Mouse (Mus musculus): ENCODE results near the gene Acadvl. TPM values are rescaled to one million over a fixed set of nuclear protein-coding genes. Genes with fewer than 3 reads are reported as not detected.

Gene Acadvl
- polyA plus RNA-seq, 1 experiment from 2014 or later: 92.2 TPM

- H3K27ac ChIP-seq: no peak overlapping the region
- H3K27me3 ChIP-seq: no peaks in the 10 kb centered on the region
- no peak overlapping the region for H3K4me2 ChIP-seq
- H3K4me3 ChIP-seq: no peak overlapping the region
- H3K4me1 ChIP-seq: no peaks in the 10 kb centered on the region
- H3K36me3 ChIP-seq: peaks cover 73% of the 10 kb centered on the region
- no peaks in the 10 kb centered on the region for H3K9me3 ChIP-seq
- no peak overlapping the region for H3K9ac ChIP-seq
- ATAC-seq (ENCODE audit: insufficient number of reproducible peaks, low FRiP score, low TSS enrichment, low read depth): no peak
- WGBS: 89% methylated on average over 23 of the region's 23 CpGs
These were observed 27.3 kb upstream of the Acadvl start for GRCm38 (mm10) chr11:70042309-70043085.

GRCm38 (mm10) chr11:70040184-70040583 is 25.0 kb upstream of the Acadvl start:
- no peak overlapping the region for H3K9ac ChIP-seq
- H3K36me3 ChIP-seq: peaks cover 70% of the 10 kb centered on the region
- no peaks in the 10 kb centered on the region for H3K9me3 ChIP-seq
- H3K4me2 ChIP-seq: no peak overlapping the region
- no peaks in the 10 kb centered on the region for H3K4me1 ChIP-seq
- WGBS: 89% methylated on average over 7 of the region's 7 CpGs
- no peak overlapping the region for H3K27ac ChIP-seq
- H3K27me3 ChIP-seq: no peaks in the 10 kb centered on the region
- ATAC-seq (ENCODE audit: insufficient number of reproducible peaks, low FRiP score, low TSS enrichment, low read depth): no peak
- no peak overlapping the region for H3K4me3 ChIP-seq

- no peak overlapping the region for H3K27ac ChIP-seq
- no peak overlapping the region for H3K4me2 ChIP-seq
- H3K9me3 ChIP-seq: no peaks in the 10 kb centered on the region
- H3K36me3 ChIP-seq: peaks cover 65% of the 10 kb centered on the region
- H3K9ac ChIP-seq: no peak overlapping the region
- ATAC-seq (ENCODE audit: insufficient number of reproducible peaks, low FRiP score, low TSS enrichment, low read depth): no peak
- WGBS: 91% methylated on average over 10 of the region's 10 CpGs
- no peaks in the 10 kb centered on the region for H3K27me3 ChIP-seq
- H3K4me3 ChIP-seq: no peak overlapping the region
- no peaks in the 10 kb centered on the region for H3K4me1 ChIP-seq
These were observed 24.4 kb upstream of the Acadvl start for GRCm38 (mm10) chr11:70039631-70040030.

GRCm38 (mm10) chr11:70038174-70038573 is 23.0 kb upstream of the Acadvl start:
- Histone ChIP-seq H3K9ac (no peak overlapping the region), H3K4me3 (no peak overlapping the region), H3K9me3 (no peaks in the 10 kb centered on the region), H3K27me3 (no peaks in the 10 kb centered on the region), H3K36me3 (peaks cover 62% of the 10 kb centered on the region), H3K27ac (no peak overlapping the region), H3K4me1 (no peaks in the 10 kb centered on the region), H3K4me2 (no peak overlapping the region)
- no peak for ATAC-seq (ENCODE audit: insufficient number of reproducible peaks, low FRiP score, low TSS enrichment, low read depth)
- 64% methylated on average over 7 of the region's 7 CpGs for WGBS

- Histone ChIP-seq H3K4me3 (no peak overlapping the region), H3K9me3 (no peaks in the 10 kb centered on the region), H3K4me2 (no peak overlapping the region), H3K9ac (no peak overlapping the region), H3K4me1 (peaks cover 41% of the 10 kb centered on the region), H3K27me3 (no peaks in the 10 kb centered on the region), H3K36me3 (peaks cover 40% of the 10 kb centered on the region), H3K27ac (no peak overlapping the region)
- WGBS: 97% methylated on average over 11 of the region's 11 CpGs
- no peak for ATAC-seq (ENCODE audit: insufficient number of reproducible peaks, low FRiP score, low TSS enrichment, low read depth)
These were observed 16.1 kb upstream of the Acadvl start for GRCm38 (mm10) chr11:70031321-70031670.

- Histone ChIP-seq H3K27ac (no peak overlapping the region), H3K4me2 (no peak overlapping the region), H3K4me3 (no peak overlapping the region), H3K9me3 (no peaks in the 10 kb centered on the region), H3K36me3 (peaks cover 37% of the 10 kb centered on the region), H3K27me3 (no peaks in the 10 kb centered on the region), H3K9ac (no peak overlapping the region), H3K4me1 (peaks cover 46% of the 10 kb centered on the region)
- WGBS: 94% methylated on average over 28 of the region's 28 CpGs
- no peak for ATAC-seq (ENCODE audit: insufficient number of reproducible peaks, low FRiP score, low TSS enrichment, low read depth)
These were observed 15.6 kb upstream of the Acadvl start for GRCm38 (mm10) chr11:70030651-70031320.

GRCm38 (mm10) chr11:70029829-70030550 is 14.8 kb upstream of the Acadvl start:
- Histone ChIP-seq H3K4me1 (peaks cover 52% of the 10 kb centered on the region), H3K9ac (0 out of 2 replicates have a peak overlapping the region, but pooled peaks have one; percentile 7), H3K4me2 (peak overlapping the region; percentile 50), H3K9me3 (no peaks in the 10 kb centered on the region), H3K27ac (peak overlapping the region; percentile 85; the same call in 1 of the 2 replicates), H3K4me3 (peak overlapping the region; percentile 28), H3K27me3 (no peaks in the 10 kb centered on the region), H3K36me3 (peaks cover 37% of the 10 kb centered on the region)
- ATAC-seq (ENCODE audit: insufficient number of reproducible peaks, low FRiP score, low TSS enrichment, low read depth): no peak
- 45% methylated on average over 11 of the region's 11 CpGs for WGBS

GRCm38 (mm10) chr11:70029130-70029801 is 14.1 kb upstream of the Acadvl start:
- Histone ChIP-seq H3K9ac (0 out of 2 replicates have a peak overlapping the region, but pooled peaks have one; percentile 7), H3K4me1 (peaks cover 59% of the 10 kb centered on the region), H3K9me3 (no peaks in the 10 kb centered on the region), H3K27me3 (no peaks in the 10 kb centered on the region), H3K27ac (peak overlapping the region; percentile 85), H3K36me3 (peaks cover 34% of the 10 kb centered on the region), H3K4me3 (peak overlapping the region; percentile 28), H3K4me2 (peak overlapping the region; percentile 50)
- 1% methylated on average over 20 of the region's 20 CpGs for WGBS
- peak; percentile 76 for ATAC-seq (ENCODE audit: insufficient number of reproducible peaks, low FRiP score, low TSS enrichment, low read depth)

GRCm38 (mm10) chr11:70028401-70029129 is 13.4 kb upstream of the Acadvl start:
- H3K4me3 ChIP-seq: peak overlapping the region; percentile 28
- H3K9me3 ChIP-seq: no peaks in the 10 kb centered on the region
- H3K4me1 ChIP-seq: peaks cover 66% of the 10 kb centered on the region
- peak overlapping the region; percentile 50 for H3K4me2 ChIP-seq
- peak overlapping the region; percentile 85 for H3K27ac ChIP-seq
- no peak for ATAC-seq (ENCODE audit: insufficient number of reproducible peaks, low FRiP score, low TSS enrichment, low read depth)
- WGBS: 23% methylated on average over 12 of the region's 12 CpGs
- H3K36me3 ChIP-seq: peaks cover 30% of the 10 kb centered on the region
- no peaks in the 10 kb centered on the region for H3K27me3 ChIP-seq
- H3K9ac ChIP-seq: no peak overlapping the region

- peak overlapping the region; percentile 28 for H3K4me3 ChIP-seq
These were observed 12.2 kb upstream of the Acadvl start for GRCm38 (mm10) chr11:70027397-70027796.

GRCm38 (mm10) chr11:70026689-70027088 is 11.5 kb upstream of the Acadvl start:
- no peaks in the 10 kb centered on the region for H3K9me3 ChIP-seq
- H3K27ac ChIP-seq: peak overlapping the region; percentile 85
- ATAC-seq (ENCODE audit: insufficient number of reproducible peaks, low FRiP score, low TSS enrichment, low read depth): peak; percentile 50
- peaks cover 12% of the 10 kb centered on the region for H3K36me3 ChIP-seq
- 10% methylated on average over 17 of the region's 19 CpGs for WGBS
- peak overlapping the region; percentile 28 for H3K4me3 ChIP-seq
- H3K4me1 ChIP-seq: peaks cover 77% of the 10 kb centered on the region
- H3K4me2 ChIP-seq: peak overlapping the region; percentile 50
- no peaks in the 10 kb centered on the region for H3K27me3 ChIP-seq
- H3K9ac ChIP-seq: 0 out of 2 replicates have a peak overlapping the region, but pooled peaks have one; percentile 8

More at GRCm38 (mm10) chr11:70027397-70027796, 12.2 kb upstream of the Acadvl start:
- peaks cover 19% of the 10 kb centered on the region for H3K36me3 ChIP-seq
- no peak for ATAC-seq (ENCODE audit: insufficient number of reproducible peaks, low FRiP score, low TSS enrichment, low read depth)
- H3K27ac ChIP-seq: peak overlapping the region; percentile 85
- WGBS: 27% methylated on average over 9 of the region's 9 CpGs
- peak overlapping the region; percentile 50 for H3K4me2 ChIP-seq
- H3K4me1 ChIP-seq: peaks cover 73% of the 10 kb centered on the region
- no peaks in the 10 kb centered on the region for H3K9me3 ChIP-seq
- H3K27me3 ChIP-seq: no peaks in the 10 kb centered on the region
- no peak overlapping the region for H3K9ac ChIP-seq
